Mouse (Mus musculus) cerebellum, adult (tissue): ENCODE results near the gene Alms1.
A peak's percentile ranks its signal among the peaks of the same experiment; 100 is the strongest.
"Not testable (repeated sequence)": the region's sequence is repeated elsewhere in the genome, so short reads cannot be mapped to it uniquely, and the experiment has no call there.

ENCODE experiments used
- ATAC-seq: cut with Nextera tagmentation; 2 replicates; pipeline ENCODE4 v1.9.2; 2017; ENCODE audit warnings: mild to moderate bottlenecking, moderate library complexity, mixed read lengths; ENCODE audit not compliant: insufficient number of reproducible peaks, low FRiP score, low TSS enrichment

Gene Alms1

GRCm38 (mm10) chr6:85587396-85588143 is at the start of gene Alms1:
Gene Alms1, plus strand, starts transcription at chr6:85587531.
- ATAC-seq: peak; percentile 83

- peak; percentile 79 for ATAC-seq
These were observed 43.8 kb upstream of the Alms1 start for GRCm38 (mm10) chr6:85543351-85544175.

GRCm38 (mm10) chr6:85544251-85544881 is 43.0 kb upstream of the Alms1 start:
- peak; percentile 92 for ATAC-seq

- no peak for ATAC-seq
These were observed 39.7 kb upstream of the Alms1 start for GRCm38 (mm10) chr6:85547642-85548041.

- no peak for ATAC-seq
These were observed 25.0 kb upstream of the Alms1 start for GRCm38 (mm10) chr6:85562374-85562773.

GRCm38 (mm10) chr6:85572816-85573215 is 14.5 kb upstream of the Alms1 start:
- ATAC-seq: no peak

- no peak for ATAC-seq
These were observed 5.6 kb upstream of the Alms1 start for GRCm38 (mm10) chr6:85581688-85582087.

GRCm38 (mm10) chr6:85584612-85585011 is 2.7 kb upstream of the Alms1 start:
- no peak for ATAC-seq

- ATAC-seq: no peak
These were observed 445 bp upstream of the Alms1 start for GRCm38 (mm10) chr6:85586805-85587367.

GRCm38 (mm10) chr6:85588164-85588563 is 833 bp downstream of the Alms1 start:
- ATAC-seq: peak; percentile 52; the same call in 1 of the 2 replicates

- no peak for ATAC-seq
These were observed 1.2 kb downstream of the Alms1 start for GRCm38 (mm10) chr6:85588568-85588967.

- no peak for ATAC-seq
These were observed 2.8 kb downstream of the Alms1 start for GRCm38 (mm10) chr6:85590116-85590515.

GRCm38 (mm10) chr6:85599310-85599709 is 12.0 kb downstream of the Alms1 start:
- ATAC-seq: no peak

GRCm38 (mm10) chr6:85610511-85610910 is 23.2 kb downstream of the Alms1 start:
- no peak for ATAC-seq

- ATAC-seq: peak; percentile 61; the same call in 1 of the 2 replicates
These were observed 33.5 kb downstream of the Alms1 start for GRCm38 (mm10) chr6:85620826-85621225.

- ATAC-seq: no peak
These were observed 34.3 kb downstream of the Alms1 start for GRCm38 (mm10) chr6:85621600-85621999.

GRCm38 (mm10) chr6:85624511-85624910 is 37.2 kb downstream of the Alms1 start:
- ATAC-seq: no peak

- no peak for ATAC-seq
These were observed 45.8 kb downstream of the Alms1 start for GRCm38 (mm10) chr6:85633165-85633564.

GRCm38 (mm10) chr6:85653244-85653643 is 65.9 kb downstream of the Alms1 start:
- no peak for ATAC-seq

- ATAC-seq: not testable (repeated sequence)
These were observed 114.6 kb downstream of the Alms1 start for GRCm38 (mm10) chr6:85701943-85702342.

GRCm38 (mm10) chr6:85709206-85709605 is 121.9 kb downstream of the Alms1 start:
- peak; percentile 81 for ATAC-seq
